Mouse (Mus musculus) lung, embryonic 15.5 days (tissue): ENCODE measurements around the gene Wdfy4. TPM values are rescaled to one million over a fixed set of nuclear protein-coding genes. Genes with fewer than 3 reads are reported as not detected.

Source experiments
- ATAC-seq: fragments of 200-750 bp; cut with Nextera tagmentation; 2 replicates; pipeline ENCODE4 v1.8.0; 2017; ENCODE audit warnings: moderate number of reproducible peaks, borderline replicate concordance; ENCODE audit not compliant: low FRiP score, low TSS enrichment; ENCODE audit errors: extremely low read depth
- H3K27ac ChIP-seq: fragments of 300-500 bp; sonication (generic); 2 replicates; pipeline ENCODE4 v1.5.1; 2015; ENCODE audit warnings: moderate library complexity, mild to moderate bottlenecking, inconsistent platforms
- H3K27me3 ChIP-seq: fragments of 300-500 bp; sonication (generic); 2 replicates; pipeline ENCODE4 v1.6.1; 2015; ENCODE audit warnings: inconsistent platforms
- H3K36me3 ChIP-seq: fragments of 300-500 bp; sonication (generic); 2 replicates; pipeline ENCODE4 v1.6.1; 2015; ENCODE audit warnings: inconsistent platforms
- H3K4me1 ChIP-seq: fragments of 300-500 bp; sonication (generic); 2 replicates; pipeline ENCODE4 v1.6.1; 2015; ENCODE audit warnings: inconsistent platforms
- H3K4me2 ChIP-seq: fragments of 300-500 bp; sonication (generic); 2 replicates; pipeline ENCODE4 v1.6.1; 2015; ENCODE audit warnings: inconsistent platforms, mild to moderate bottlenecking, moderate library complexity
- H3K4me3 ChIP-seq: fragments of 300-500 bp; sonication (generic); 2 replicates; pipeline ENCODE4 v1.5.1; 2015; ENCODE audit warnings: mild to moderate bottlenecking, inconsistent platforms
- H3K9ac ChIP-seq: fragments of 300-500 bp; sonication (generic); 2 replicates; pipeline ENCODE4 v1.6.1; 2015; ENCODE audit warnings: inconsistent platforms
- H3K9me3 ChIP-seq: fragments of 300-500 bp; sonication (generic); 2 replicates; pipeline ENCODE4 v1.6.1; 2016; ENCODE audit warnings: inconsistent platforms
- WGBS: fragments of 180-500 bp; shearing (Covaris S2); methylation state at CpG from one replicate; pipeline ENCODE4 v1.1.7; 2015; 5-methylcytosine and 5-hydroxymethylcytosine counted together
- polyA plus RNA-seq: library from polyadenylated mRNA; unstranded; fragments of >200 nt; fragmentation: Nextera tagmentation; extraction: Ambion mirVana; gene quantifications from 2 replicates; pipeline ENCODE4 v1.2.1, GENCODE M21; 2015

The Wdfy4 gene
- polyA plus RNA-seq, 1 experiment from 2014 or later: 0.77 TPM

GRCm38 (mm10) chr14:33180102-33180501 lies 5.2 kb downstream of the Wdfy4 start:
- Histone ChIP-seq H3K36me3 (no peaks in the 10 kb centered on the region), H3K9me3 (no peaks in the 10 kb centered on the region), H3K4me3 (no peak overlapping the region), H3K27me3 (no peaks in the 10 kb centered on the region), H3K9ac (no peak overlapping the region), H3K27ac (no peak overlapping the region), H3K4me2 (no peak overlapping the region), H3K4me1 (no peaks in the 10 kb centered on the region)
- 78% methylated on average over 5 of the region's 5 CpGs for WGBS
- ATAC-seq: no peak

DNA sequence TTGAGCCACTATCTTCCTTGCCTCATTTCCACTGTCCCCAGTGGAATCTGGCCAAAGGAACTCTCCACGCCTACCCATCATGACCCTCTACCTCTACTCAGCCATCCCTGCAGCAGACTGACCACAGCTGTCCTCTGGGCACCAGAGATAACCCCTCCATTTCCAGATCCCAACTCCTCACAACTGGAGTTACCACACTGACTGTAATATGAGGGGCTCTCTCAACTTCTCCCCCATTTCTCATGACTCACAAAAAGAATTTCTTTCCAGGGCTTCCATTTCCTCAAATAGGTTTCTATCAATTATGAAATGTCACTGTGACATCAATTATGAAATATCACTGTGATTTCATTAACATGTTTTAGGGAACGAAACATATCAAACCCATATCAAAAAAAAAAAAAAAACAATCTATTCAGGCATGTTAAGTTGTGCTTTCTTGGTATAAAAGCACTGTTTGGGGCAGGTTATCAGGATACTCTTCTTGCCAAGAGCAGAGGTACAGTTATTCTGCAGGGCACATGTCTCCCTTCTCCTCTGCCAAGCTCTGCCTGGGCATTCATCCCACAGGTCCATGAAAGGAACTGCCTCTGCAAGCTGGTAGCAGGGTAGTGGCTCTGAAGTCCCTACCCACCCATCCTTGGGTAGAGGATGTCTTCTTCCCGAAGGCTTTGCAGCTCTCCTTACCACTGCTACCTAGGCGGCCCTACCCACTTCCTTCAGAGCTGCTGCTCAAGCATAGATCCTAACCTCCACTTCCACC lies 10.1 kb downstream of the Wdfy4 start:
- WGBS: 66% methylated on average over 4 of the region's 4 CpGs
- H3K27ac ChIP-seq: no peak overlapping the region
- no peaks in the 10 kb centered on the region for H3K9me3 ChIP-seq
- H3K27me3 ChIP-seq: no peaks in the 10 kb centered on the region
- no peak overlapping the region for H3K4me3 ChIP-seq
- ATAC-seq: no peak
- H3K9ac ChIP-seq: no peak overlapping the region
- no peaks in the 10 kb centered on the region for H3K36me3 ChIP-seq
- no peaks in the 10 kb centered on the region for H3K4me1 ChIP-seq
- H3K4me2 ChIP-seq: no peak overlapping the region

GRCm38 (mm10) chr14:33171942-33172341 lies 13.4 kb downstream of the Wdfy4 start:
- H3K9ac ChIP-seq: no peak overlapping the region
- no peaks in the 10 kb centered on the region for H3K4me1 ChIP-seq
- no peak overlapping the region for H3K4me2 ChIP-seq
- no peaks in the 10 kb centered on the region for H3K27me3 ChIP-seq
- WGBS: 73% methylated on average over 1 of the region's 1 CpGs
- no peak for ATAC-seq
- H3K4me3 ChIP-seq: no peak overlapping the region
- no peak overlapping the region for H3K27ac ChIP-seq
- H3K9me3 ChIP-seq: no peaks in the 10 kb centered on the region
- no peaks in the 10 kb centered on the region for H3K36me3 ChIP-seq

GRCm38 (mm10) chr14:33168750-33169149 lies 16.6 kb downstream of the Wdfy4 start:
- Histone ChIP-seq H3K27me3 (no peaks in the 10 kb centered on the region), H3K9me3 (no peaks in the 10 kb centered on the region), H3K4me1 (no peaks in the 10 kb centered on the region), H3K36me3 (no peaks in the 10 kb centered on the region), H3K4me3 (no peak overlapping the region), H3K9ac (no peak overlapping the region), H3K27ac (no peak overlapping the region), H3K4me2 (no peak overlapping the region)
- ATAC-seq: no peak
- 82% methylated on average over 4 of the region's 4 CpGs for WGBS

GRCm38 (mm10) chr14:33162238-33162637 lies 23.1 kb downstream of the Wdfy4 start:
- Histone ChIP-seq H3K9me3 (no peaks in the 10 kb centered on the region), H3K27me3 (no peaks in the 10 kb centered on the region), H3K4me2 (no peak overlapping the region), H3K27ac (no peak overlapping the region), H3K4me3 (no peak overlapping the region), H3K4me1 (no peaks in the 10 kb centered on the region), H3K36me3 (no peaks in the 10 kb centered on the region), H3K9ac (no peak overlapping the region)
- 76% methylated on average over 5 of the region's 5 CpGs for WGBS
- no peak for ATAC-seq

DNA sequence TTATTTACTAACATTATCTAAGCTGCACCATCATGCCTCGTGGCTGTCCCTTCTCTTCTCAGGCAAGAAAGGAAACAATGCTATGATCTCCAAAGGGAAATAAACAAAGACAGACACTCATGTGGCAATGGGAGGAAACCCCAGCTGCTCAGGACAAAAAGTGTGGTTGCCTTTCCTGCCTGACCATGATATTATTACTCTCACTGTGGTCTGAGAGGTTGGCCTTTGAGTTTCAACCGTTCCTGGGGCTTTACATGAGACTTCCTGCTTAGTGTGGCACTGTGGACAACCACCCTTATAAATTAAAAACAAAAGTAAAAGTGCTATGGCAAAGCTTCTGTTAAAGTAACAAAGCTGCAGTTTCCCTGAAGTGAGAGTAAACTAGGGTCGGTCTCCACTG lies 27.0 kb downstream of the Wdfy4 start:
- H3K36me3 ChIP-seq: no peaks in the 10 kb centered on the region
- H3K27me3 ChIP-seq: no peaks in the 10 kb centered on the region
- no peaks in the 10 kb centered on the region for H3K9me3 ChIP-seq
- ATAC-seq: no peak
- no peak overlapping the region for H3K4me2 ChIP-seq
- WGBS: 54% methylated on average over 3 of the region's 3 CpGs
- H3K27ac ChIP-seq: no peak overlapping the region
- no peaks in the 10 kb centered on the region for H3K4me1 ChIP-seq
- H3K4me3 ChIP-seq: no peak overlapping the region
- no peak overlapping the region for H3K9ac ChIP-seq

DNA sequence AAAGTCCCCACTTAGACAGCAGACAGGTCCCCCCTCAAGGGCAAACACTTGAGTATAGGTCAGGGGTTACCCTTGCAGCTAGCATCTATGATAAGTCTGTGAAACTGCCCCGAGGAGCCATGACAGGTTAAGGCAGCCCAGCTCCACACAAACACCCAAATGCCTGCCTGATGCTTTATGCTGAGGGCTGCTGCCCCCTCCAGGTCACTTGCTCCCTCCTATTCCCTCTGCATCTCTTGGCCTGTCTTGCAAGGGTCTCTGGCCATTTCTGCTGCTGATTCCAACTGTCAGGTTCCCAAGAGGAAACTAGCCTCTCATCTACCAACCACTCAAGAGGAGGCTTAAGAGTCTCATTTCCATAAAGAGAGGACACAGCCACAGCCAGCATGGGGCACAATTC lies 32.4 kb downstream of the Wdfy4 start:
- H3K27ac ChIP-seq: no peak overlapping the region
- no peaks in the 10 kb centered on the region for H3K36me3 ChIP-seq
- WGBS: 26% methylated on average over 1 of the region's 1 CpGs
- no peak overlapping the region for H3K4me3 ChIP-seq
- no peak overlapping the region for H3K4me2 ChIP-seq
- H3K4me1 ChIP-seq: no peaks in the 10 kb centered on the region
- no peaks in the 10 kb centered on the region for H3K27me3 ChIP-seq
- H3K9ac ChIP-seq: no peak overlapping the region
- no peak for ATAC-seq
- H3K9me3 ChIP-seq: no peaks in the 10 kb centered on the region

- H3K4me3 ChIP-seq: no peak overlapping the region
- no peak for ATAC-seq
- H3K4me1 ChIP-seq: no peaks in the 10 kb centered on the region
- no peak overlapping the region for H3K4me2 ChIP-seq
- no peak overlapping the region for H3K27ac ChIP-seq
- no peaks in the 10 kb centered on the region for H3K9me3 ChIP-seq
- no peaks in the 10 kb centered on the region for H3K36me3 ChIP-seq
- 12% methylated on average over 2 of the region's 2 CpGs for WGBS
- H3K9ac ChIP-seq: no peak overlapping the region
- no peaks in the 10 kb centered on the region for H3K27me3 ChIP-seq
These were observed 39.0 kb downstream of the Wdfy4 start for GRCm38 (mm10) chr14:33146287-33146686.

GRCm38 (mm10) chr14:33136843-33137242 lies 48.5 kb downstream of the Wdfy4 start:
- Histone ChIP-seq H3K4me2 (no peak overlapping the region), H3K36me3 (no peaks in the 10 kb centered on the region), H3K4me3 (no peak overlapping the region), H3K4me1 (no peaks in the 10 kb centered on the region), H3K9ac (no peak overlapping the region), H3K27me3 (no peaks in the 10 kb centered on the region), H3K27ac (no peak overlapping the region), H3K9me3 (no peaks in the 10 kb centered on the region)
- WGBS: 73% methylated on average over 9 of the region's 9 CpGs
- no peak for ATAC-seq

DNA sequence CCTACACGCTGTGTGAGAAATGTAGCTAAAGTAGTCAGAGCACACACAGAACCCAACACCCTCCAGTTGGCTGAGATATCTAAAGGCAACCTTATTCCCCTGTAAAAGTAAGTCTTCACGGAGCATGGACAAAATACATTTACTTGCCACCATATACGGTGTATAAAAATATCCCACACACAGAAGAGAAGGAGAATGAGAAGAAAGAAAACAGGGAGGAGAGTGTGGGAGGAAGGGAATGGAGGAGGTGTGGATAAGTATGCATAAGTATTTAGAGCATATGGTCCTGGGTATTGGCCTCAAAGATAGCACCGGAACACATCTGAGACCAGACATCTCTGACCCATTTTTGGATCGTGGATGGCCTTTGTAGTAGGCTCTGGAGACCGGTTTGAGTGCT lies 50.1 kb downstream of the Wdfy4 start:
- 85% methylated on average over 6 of the region's 6 CpGs for WGBS
- H3K36me3 ChIP-seq: no peaks in the 10 kb centered on the region
- no peak overlapping the region for H3K4me3 ChIP-seq
- no peaks in the 10 kb centered on the region for H3K9me3 ChIP-seq
- no peak for ATAC-seq
- H3K9ac ChIP-seq: no peak overlapping the region
- H3K27ac ChIP-seq: no peak overlapping the region
- H3K4me1 ChIP-seq: no peaks in the 10 kb centered on the region
- no peaks in the 10 kb centered on the region for H3K27me3 ChIP-seq
- no peak overlapping the region for H3K4me2 ChIP-seq

DNA sequence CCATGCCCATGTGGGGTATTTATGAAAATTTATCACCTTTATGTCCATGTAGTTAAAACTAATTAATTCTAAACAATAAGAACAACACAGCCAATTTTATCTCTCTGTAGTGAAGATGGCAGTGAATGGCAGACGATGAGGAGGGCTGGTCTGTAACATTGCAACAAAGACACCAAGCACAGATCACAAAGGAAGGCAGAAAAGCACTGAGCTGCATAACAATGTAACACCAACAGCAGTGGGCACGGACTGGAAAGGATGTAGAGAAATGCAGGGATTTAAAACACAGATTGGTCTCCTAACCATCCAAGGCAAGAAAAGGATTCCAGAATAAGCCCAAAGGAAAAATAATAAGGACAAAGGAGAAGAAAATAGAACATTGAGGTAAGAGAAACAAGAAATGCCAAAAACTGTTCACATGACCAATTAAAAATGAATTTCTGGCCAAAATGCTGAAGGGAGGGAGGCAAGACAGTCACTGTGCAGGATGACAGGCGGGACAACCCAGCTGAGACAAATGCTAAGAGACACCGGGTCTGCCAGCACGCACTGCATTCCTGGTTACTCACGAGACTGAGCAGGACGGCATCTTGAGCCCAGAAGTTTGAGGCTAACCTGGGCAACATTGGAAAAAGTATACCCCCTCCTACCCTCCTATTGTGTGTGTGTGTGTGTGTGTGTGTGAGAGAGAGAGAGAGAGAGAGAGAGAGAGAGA lies 54.1 kb downstream of the Wdfy4 start:
- whole genome bisulfite sequencing: 69% methylated on average over 7 of the region's 7 CpGs
- Histone ChIP-seq H3K4me1 (no peaks in the 10 kb centered on the region), H3K27me3 (no peaks in the 10 kb centered on the region), H3K4me3 (no peak overlapping the region), H3K9me3 (no peaks in the 10 kb centered on the region), H3K36me3 (no peaks in the 10 kb centered on the region), H3K4me2 (no peak overlapping the region), H3K27ac (no peak overlapping the region), H3K9ac (no peak overlapping the region)
- no peak for ATAC-seq

GRCm38 (mm10) chr14:33116590-33116989 lies 68.7 kb downstream of the Wdfy4 start:
- Histone ChIP-seq H3K9ac (no peak overlapping the region), H3K27ac (no peak overlapping the region), H3K9me3 (no peaks in the 10 kb centered on the region), H3K4me3 (no peak overlapping the region), H3K27me3 (no peaks in the 10 kb centered on the region), H3K4me2 (no peak overlapping the region), H3K36me3 (no peaks in the 10 kb centered on the region), H3K4me1 (no peaks in the 10 kb centered on the region)
- no peak for ATAC-seq
- WGBS: 68% methylated on average over 1 of the region's 1 CpGs
